Mouse (Mus musculus) erythroblast, embryonic 14.5 days (primary cell): ENCODE data around the gene Phkb.

ENCODE experiments used
- GATA1 ChIP-seq: IDR thresholded peaks from 2 replicates; pipeline ENCODE4 v1.6.1; 2012; ENCODE audit warnings: low read length, inconsistent platforms, mixed read lengths
- TAL1 ChIP-seq: IDR thresholded peaks from 3 replicates; pipeline ENCODE4 v1.6.1; 2012; ENCODE audit warnings: low read length, inconsistent platforms, mixed read lengths

GRCm38 (mm10) chr8:86063411-86063810 is 222.7 kb downstream of the Phkb start:
- no peak for TF ChIP-seq TAL1
- TF ChIP-seq GATA1, result no peak
